Mouse (Mus musculus): ENCODE results near the gene Fbln5. TPM values are rescaled to one million over a fixed set of nuclear protein-coding genes. Genes with fewer than 3 reads are reported as not detected.

Fbln5 gene
- polyA plus RNA-seq, 1 experiment from 2014 or later: 7.6 TPM

Other genes with a start within 250 kb of the Fbln5 start
- gene Tc2n, start 100.5 kb downstream of the Fbln5 start, polyA plus RNA-seq (2015; fragmentation: Nextera tagmentation; extraction: Ambion mirVana): 0.14 and 0.16 TPM in 2 replicates
- 7.2 and 7.9 TPM in 2 replicates for gene Trip11, start 94.2 kb upstream of the Fbln5 start, polyA plus RNA-seq (2015; fragmentation: Nextera tagmentation; extraction: Ambion mirVana)
- 8.6 and 9.5 TPM in 2 replicates for gene Atxn3, start 139.2 kb upstream of the Fbln5 start, polyA plus RNA-seq (2015; fragmentation: Nextera tagmentation; extraction: Ambion mirVana)
- gene Cpsf2, start 156.9 kb upstream of the Fbln5 start, polyA plus RNA-seq (2015; fragmentation: Nextera tagmentation; extraction: Ambion mirVana): 13.6 and 14.8 TPM in 2 replicates